Mouse (Mus musculus) spleen, adult 2 months (tissue): ENCODE measurements at regions not wholly inside any gene's neighbourhood (a gene's known extent, or its start where the extent isn't known, plus 50 kb on each side); places are given as distances from the start of the nearest gene placed in this dataset.

Experiments
- CTCF ChIP-seq: fragments of 200-500 bp; IDR thresholded peaks from 2 replicates; pipeline ENCODE4 v1.5.1; 2011; ENCODE audit warnings: mild to moderate bottlenecking, inconsistent platforms; ENCODE audit not compliant: insufficient read depth, insufficient read length, insufficient replicate concordance; ENCODE audit errors: extremely low read depth
- POLR2A ChIP-seq: fragments of 200-500 bp; IDR thresholded peaks from 2 replicates; pipeline ENCODE4 v1.6.1; 2011; ENCODE audit warnings: low read depth, low read length, inconsistent platforms

DNA sequence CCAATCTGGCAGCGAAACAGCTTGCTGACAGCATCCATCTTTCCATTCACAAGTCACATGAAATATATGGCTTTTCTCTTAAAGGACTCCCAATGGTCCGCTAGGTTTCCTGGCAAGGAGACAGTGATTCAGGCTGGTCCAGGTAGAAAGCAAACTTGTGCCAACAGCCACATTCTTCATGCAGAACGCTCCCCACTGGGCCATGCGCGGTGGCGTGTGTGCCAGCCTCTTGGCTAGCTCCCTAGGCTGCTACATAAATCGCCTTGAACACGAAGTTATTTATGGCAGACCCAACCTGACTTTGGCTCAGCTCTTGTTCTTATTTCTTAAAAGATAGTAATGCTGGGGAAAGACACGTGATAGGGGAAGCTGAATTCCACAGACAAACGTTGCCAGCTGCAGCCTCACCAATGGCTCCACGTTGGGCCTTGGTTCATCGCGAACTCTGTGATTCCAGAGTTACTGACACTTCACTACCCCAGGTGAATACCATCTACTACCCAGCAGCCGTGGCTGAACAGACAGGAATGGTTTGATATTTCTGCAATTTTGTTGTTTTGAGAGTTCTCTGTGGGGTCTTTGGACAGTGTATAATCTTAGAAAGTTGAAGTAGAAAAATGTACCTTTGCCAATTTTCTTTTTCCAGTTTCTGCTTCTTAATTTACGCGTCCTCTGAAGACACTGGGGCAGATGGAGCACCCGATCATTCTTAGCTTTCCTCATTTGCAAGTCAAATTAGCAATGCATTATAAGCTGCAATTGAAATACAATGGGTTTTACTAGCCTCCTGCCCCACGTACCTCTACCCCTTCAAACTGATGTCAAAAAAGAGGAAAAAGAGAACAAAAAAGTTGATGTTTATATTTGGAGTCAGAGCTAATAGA, 66.0 kb upstream of the Creb5 start:
- TF ChIP-seq CTCF (no peak), POLR2A (no peak)
